Mouse (Mus musculus): ENCODE data around the gene Gm20388. TPM values are rescaled to one million over a fixed set of nuclear protein-coding genes. Genes with fewer than 3 reads are reported as not detected.
A peak's percentile ranks its signal among the peaks of the same experiment; 100 is the strongest.

The Gm20388 gene
- polyA plus RNA-seq, 1 experiment from 2014 or later: 8.3 TPM

DNA sequence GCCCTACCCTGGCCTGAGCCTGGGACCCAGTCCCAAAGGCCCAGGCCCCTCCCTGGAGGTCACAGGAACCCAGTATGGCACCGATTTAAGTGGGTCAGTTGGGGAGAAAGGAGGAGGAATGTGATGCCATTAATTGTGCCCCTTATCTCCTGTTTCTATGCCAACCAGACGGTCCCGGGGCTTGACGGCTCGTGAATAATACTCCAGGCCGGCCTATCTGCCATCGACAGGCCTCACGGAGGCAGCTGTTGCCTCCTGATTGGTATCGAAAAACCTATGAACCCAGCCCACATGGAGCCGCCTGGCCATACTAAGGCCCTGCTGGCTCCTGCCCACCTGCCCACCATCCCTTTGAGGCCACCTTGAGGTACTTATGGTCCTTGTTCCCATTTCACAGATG, 2376.3 kb downstream of the Gm20388 start:
- no peak for ATAC-seq (replicated peaks; ENCODE audit: low FRiP score, low TSS enrichment, low read depth)
- Histone ChIP-seq H3K27me3 (replicated peaks; ENCODE audit: control insufficient read depth, insufficient read depth, low read length) (peaks cover 28% of the 10 kb centered on the region), H3K9me3 (ENCODE audit: control insufficient read depth, low read length) (no peaks in the 10 kb centered on the region), H3K36me3 (ENCODE audit: control insufficient read depth, insufficient read depth, low read length) (no peaks in the 10 kb centered on the region), H3K4me2 (ENCODE audit: low read length) (no peak overlapping the region), H3K4me1 (replicated peaks; ENCODE audit: control insufficient read depth, insufficient read depth, low read length) (peaks cover 28% of the 10 kb centered on the region), H3K4me3 (ENCODE audit: low read depth, low read length) (no peak overlapping the region), H3K9ac (ENCODE audit: low read length) (no peak overlapping the region), H3K27ac (ENCODE audit: low read depth) (no peak overlapping the region)
- WGBS: 63% methylated on average over 10 of the region's 10 CpGs
- DNase-seq (ENCODE audit: low spot score): no peak

GRCm38 (mm10) chr8:122287742-122288141, 2377.1 kb downstream of the Gm20388 start:
- no peak overlapping the region for H3K4me2 ChIP-seq (ENCODE audit: low read length)
- peaks cover 28% of the 10 kb centered on the region for H3K4me1 ChIP-seq (replicated peaks; ENCODE audit: control insufficient read depth, insufficient read depth, low read length)
- no peak overlapping the region for H3K9ac ChIP-seq (ENCODE audit: low read length)
- H3K36me3 ChIP-seq (ENCODE audit: control insufficient read depth, insufficient read depth, low read length): no peaks in the 10 kb centered on the region
- no peak for DNase-seq (ENCODE audit: low spot score)
- H3K4me3 ChIP-seq (ENCODE audit: low read depth, low read length): no peak overlapping the region
- H3K27ac ChIP-seq (ENCODE audit: low read depth): no peak overlapping the region
- ATAC-seq (replicated peaks; ENCODE audit: low FRiP score, low TSS enrichment, low read depth): no peak
- no peaks in the 10 kb centered on the region for H3K9me3 ChIP-seq (ENCODE audit: control insufficient read depth, low read length)
- peaks cover 25% of the 10 kb centered on the region for H3K27me3 ChIP-seq (replicated peaks; ENCODE audit: control insufficient read depth, insufficient read depth, low read length)
- 76% methylated on average over 8 of the region's 8 CpGs for WGBS

DNA sequence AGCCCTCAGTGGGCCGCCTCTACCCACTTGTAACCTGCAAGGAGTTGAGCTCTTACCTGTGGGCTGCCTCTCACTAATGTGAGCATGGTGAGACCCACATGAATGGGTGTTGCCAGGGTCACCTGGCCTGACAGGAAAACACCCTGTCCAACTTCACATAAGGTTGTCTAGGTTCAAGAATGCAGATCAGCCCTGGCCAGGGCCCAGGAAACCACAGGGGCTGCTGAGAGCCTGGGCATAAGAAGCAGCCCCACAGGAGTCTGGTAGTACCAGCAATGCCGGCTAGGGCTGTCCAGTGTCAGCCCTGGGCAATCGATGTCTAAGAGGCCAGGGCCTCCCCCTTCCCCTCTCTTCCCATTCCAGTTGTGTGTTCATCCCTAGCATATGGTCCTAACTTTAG, 2377.7 kb downstream of the Gm20388 start:
- H3K4me1 ChIP-seq (replicated peaks; ENCODE audit: control insufficient read depth, insufficient read depth, low read length): peaks cover 27% of the 10 kb centered on the region
- ATAC-seq (replicated peaks; ENCODE audit: low FRiP score, low TSS enrichment, low read depth): no peak
- WGBS: 74% methylated on average over 3 of the region's 3 CpGs
- peaks cover 20% of the 10 kb centered on the region for H3K27me3 ChIP-seq (replicated peaks; ENCODE audit: control insufficient read depth, insufficient read depth, low read length)
- no peak overlapping the region for H3K4me2 ChIP-seq (ENCODE audit: low read length)
- no peaks in the 10 kb centered on the region for H3K9me3 ChIP-seq (ENCODE audit: control insufficient read depth, low read length)
- no peak for DNase-seq (ENCODE audit: low spot score)
- H3K27ac ChIP-seq (ENCODE audit: low read depth): no peak overlapping the region
- H3K4me3 ChIP-seq (ENCODE audit: low read depth, low read length): no peak overlapping the region
- H3K9ac ChIP-seq (ENCODE audit: low read length): no peak overlapping the region
- H3K36me3 ChIP-seq (ENCODE audit: control insufficient read depth, insufficient read depth, low read length): no peaks in the 10 kb centered on the region

DNA sequence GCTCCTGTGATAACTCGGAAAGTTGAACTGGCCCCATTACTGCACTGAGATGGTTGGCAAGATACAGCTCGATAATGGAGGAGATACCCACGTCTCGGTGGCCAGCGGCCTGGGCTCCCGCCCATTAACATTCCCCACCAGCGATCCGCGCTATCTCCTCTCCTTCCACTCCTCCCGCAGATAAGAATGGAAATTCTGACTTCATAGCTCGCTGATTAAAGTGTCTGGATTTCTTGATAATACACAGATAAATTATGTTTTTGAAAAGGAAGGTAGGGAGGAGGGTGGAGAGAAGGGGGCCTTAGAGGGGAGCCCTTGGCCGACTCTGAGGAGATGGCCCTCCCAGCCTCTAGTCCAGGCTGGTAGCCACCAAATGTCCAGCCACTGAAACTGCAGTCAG, 2380.4 kb downstream of the Gm20388 start:
- H3K36me3 ChIP-seq (ENCODE audit: control insufficient read depth, insufficient read depth, low read length): no peaks in the 10 kb centered on the region
- H3K9ac ChIP-seq (ENCODE audit: low read length): no peak overlapping the region
- H3K27ac ChIP-seq (ENCODE audit: low read depth): no peak overlapping the region
- DNase-seq (ENCODE audit: low spot score) (no peak), ATAC-seq (replicated peaks; ENCODE audit: low FRiP score, low TSS enrichment, low read depth) (no peak)
- no peak overlapping the region for H3K4me2 ChIP-seq (ENCODE audit: low read length)
- peaks cover 28% of the 10 kb centered on the region for H3K4me1 ChIP-seq (replicated peaks; ENCODE audit: control insufficient read depth, insufficient read depth, low read length)
- H3K4me3 ChIP-seq (ENCODE audit: low read depth, low read length): no peak overlapping the region
- 61% methylated on average over 12 of the region's 12 CpGs for WGBS
- H3K27me3 ChIP-seq (replicated peaks; ENCODE audit: control insufficient read depth, insufficient read depth, low read length): no peaks in the 10 kb centered on the region
- H3K9me3 ChIP-seq (ENCODE audit: control insufficient read depth, low read length): no peaks in the 10 kb centered on the region

DNA sequence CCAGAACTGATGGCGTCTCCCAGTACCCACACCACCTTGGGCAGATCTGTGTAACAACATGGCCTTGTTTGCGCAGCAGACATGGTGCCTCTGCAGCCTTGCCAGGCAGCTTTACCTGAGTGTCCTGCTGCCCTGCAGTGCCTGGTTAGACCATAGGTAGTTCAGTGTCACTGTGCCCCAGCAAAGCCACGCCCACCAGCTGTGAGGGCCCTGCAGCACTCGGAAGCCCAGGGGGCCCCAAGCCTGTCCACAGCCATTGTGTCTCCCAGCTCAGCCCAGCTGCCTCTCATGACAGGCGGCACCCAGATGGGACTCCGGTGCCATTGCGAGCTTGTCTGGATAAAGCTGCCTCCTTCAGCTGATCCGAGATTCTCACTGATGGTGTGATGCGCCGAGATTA, 2380.9 kb downstream of the Gm20388 start:
- WGBS: 64% methylated on average over 10 of the region's 10 CpGs
- H3K36me3 ChIP-seq (ENCODE audit: control insufficient read depth, insufficient read depth, low read length): no peaks in the 10 kb centered on the region

DNA sequence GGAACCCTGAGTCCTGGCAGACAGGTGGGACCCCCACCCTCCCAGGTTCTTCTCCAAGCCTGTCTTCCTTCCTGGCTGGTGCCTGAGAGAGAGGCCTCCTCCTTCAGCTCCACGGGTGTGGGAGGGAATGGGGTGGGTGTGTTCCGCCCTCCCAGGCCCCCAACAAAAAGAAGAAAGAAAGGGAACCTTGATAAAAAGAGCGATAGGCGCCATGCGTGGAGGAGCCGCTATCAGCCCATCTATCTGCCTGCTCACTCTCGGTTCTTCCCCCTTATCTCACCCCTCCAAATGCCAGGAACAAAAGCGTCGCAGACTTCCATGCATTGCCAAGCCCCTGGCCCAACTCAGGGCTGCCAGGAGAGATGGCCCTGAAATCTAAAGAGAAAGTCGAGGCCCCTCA, 2382.8 kb downstream of the Gm20388 start:
- Histone ChIP-seq H3K4me2 (ENCODE audit: low read length) (no peak overlapping the region), H3K4me1 (replicated peaks; ENCODE audit: control insufficient read depth, insufficient read depth, low read length) (peaks cover 50% of the 10 kb centered on the region)

More for the DNA sequence above, 2380.9 kb downstream of the Gm20388 start:
- H3K27ac ChIP-seq (ENCODE audit: low read depth): no peak overlapping the region
- no peak for DNase-seq (ENCODE audit: low spot score)
- H3K4me2 ChIP-seq (ENCODE audit: low read length): no peak overlapping the region
- H3K9ac ChIP-seq (ENCODE audit: low read length): no peak overlapping the region
- no peaks in the 10 kb centered on the region for H3K9me3 ChIP-seq (ENCODE audit: control insufficient read depth, low read length)
- ATAC-seq (replicated peaks; ENCODE audit: low FRiP score, low TSS enrichment, low read depth): no peak
- peaks cover 33% of the 10 kb centered on the region for H3K4me1 ChIP-seq (replicated peaks; ENCODE audit: control insufficient read depth, insufficient read depth, low read length)
- no peaks in the 10 kb centered on the region for H3K27me3 ChIP-seq (replicated peaks; ENCODE audit: control insufficient read depth, insufficient read depth, low read length)
- no peak overlapping the region for H3K4me3 ChIP-seq (ENCODE audit: low read depth, low read length)

GRCm38 (mm10) chr8:122294273-122294683, 2383.6 kb downstream of the Gm20388 start:
- ATAC-seq (replicated peaks; ENCODE audit: low FRiP score, low TSS enrichment, low read depth): peak; percentile 88
- no peak overlapping the region for H3K4me3 ChIP-seq (ENCODE audit: low read depth, low read length)
- H3K9ac ChIP-seq (ENCODE audit: low read length): no peak overlapping the region
- 1% methylated on average over 7 of the region's 7 CpGs for WGBS
- H3K36me3 ChIP-seq (ENCODE audit: control insufficient read depth, insufficient read depth, low read length): no peaks in the 10 kb centered on the region
- H3K4me2 ChIP-seq (ENCODE audit: low read length): 0 out of 2 replicates have a peak overlapping the region, but pooled peaks have one; percentile 9
- no peaks in the 10 kb centered on the region for H3K27me3 ChIP-seq (replicated peaks; ENCODE audit: control insufficient read depth, insufficient read depth, low read length)
- peaks cover 50% of the 10 kb centered on the region for H3K4me1 ChIP-seq (replicated peaks; ENCODE audit: control insufficient read depth, insufficient read depth, low read length)
- no peaks in the 10 kb centered on the region for H3K9me3 ChIP-seq (ENCODE audit: control insufficient read depth, low read length)
- no peak overlapping the region for H3K27ac ChIP-seq (ENCODE audit: low read depth)
- DNase-seq (ENCODE audit: low spot score): peak; percentile 74

More for the DNA sequence above, 2382.8 kb downstream of the Gm20388 start:
- no peak overlapping the region for H3K4me3 ChIP-seq (ENCODE audit: low read depth, low read length)
- no peak overlapping the region for H3K27ac ChIP-seq (ENCODE audit: low read depth)
- WGBS: 53% methylated on average over 10 of the region's 10 CpGs
- ATAC-seq (replicated peaks; ENCODE audit: low FRiP score, low TSS enrichment, low read depth) (no peak), DNase-seq (ENCODE audit: low spot score) (no peak)
- no peak overlapping the region for H3K9ac ChIP-seq (ENCODE audit: low read length)
- H3K27me3 ChIP-seq (replicated peaks; ENCODE audit: control insufficient read depth, insufficient read depth, low read length): no peaks in the 10 kb centered on the region
- H3K9me3 ChIP-seq (ENCODE audit: control insufficient read depth, low read length): no peaks in the 10 kb centered on the region
- no peaks in the 10 kb centered on the region for H3K36me3 ChIP-seq (ENCODE audit: control insufficient read depth, insufficient read depth, low read length)

DNA sequence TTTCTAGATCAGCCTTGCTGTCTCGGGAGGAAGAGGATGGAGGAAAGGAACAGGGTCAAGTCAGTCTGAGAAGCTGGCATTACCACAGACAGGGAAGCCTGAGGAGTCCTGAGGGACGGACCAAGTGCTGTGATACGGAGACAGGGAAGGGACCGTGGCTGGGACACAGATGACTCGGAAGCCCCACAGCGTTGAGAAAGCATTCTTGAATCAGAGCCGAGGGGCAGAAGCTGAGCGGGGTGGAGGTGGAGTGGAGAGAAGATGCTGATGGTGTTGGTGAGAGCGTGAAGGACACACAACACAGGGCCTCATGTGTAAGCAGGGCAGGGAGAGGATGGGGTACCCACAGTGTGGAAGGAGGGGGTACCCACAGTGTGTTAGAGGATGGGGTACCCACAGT, 2384.7 kb downstream of the Gm20388 start:
- no peak overlapping the region for H3K9ac ChIP-seq (ENCODE audit: low read length)
- peaks cover 43% of the 10 kb centered on the region for H3K4me1 ChIP-seq (replicated peaks; ENCODE audit: control insufficient read depth, insufficient read depth, low read length)
- H3K4me3 ChIP-seq (ENCODE audit: low read depth, low read length): no peak overlapping the region
- DNase-seq (ENCODE audit: low spot score) (no peak), ATAC-seq (replicated peaks; ENCODE audit: low FRiP score, low TSS enrichment, low read depth) (no peak)
- H3K36me3 ChIP-seq (ENCODE audit: control insufficient read depth, insufficient read depth, low read length): no peaks in the 10 kb centered on the region
- no peak overlapping the region for H3K4me2 ChIP-seq (ENCODE audit: low read length)
- H3K27me3 ChIP-seq (replicated peaks; ENCODE audit: control insufficient read depth, insufficient read depth, low read length): no peaks in the 10 kb centered on the region
- 70% methylated on average over 9 of the region's 9 CpGs for WGBS
- H3K27ac ChIP-seq (ENCODE audit: low read depth): no peak overlapping the region
- no peaks in the 10 kb centered on the region for H3K9me3 ChIP-seq (ENCODE audit: control insufficient read depth, low read length)

GRCm38 (mm10) chr8:122296173-122297001, 2385.7 kb downstream of the Gm20388 start:
- no peaks in the 10 kb centered on the region for H3K9me3 ChIP-seq (ENCODE audit: control insufficient read depth, low read length)
- DNase-seq (ENCODE audit: low spot score): no peak
- H3K27me3 ChIP-seq (replicated peaks; ENCODE audit: control insufficient read depth, insufficient read depth, low read length): no peaks in the 10 kb centered on the region
- H3K4me3 ChIP-seq (ENCODE audit: low read depth, low read length): no peak overlapping the region
- H3K36me3 ChIP-seq (ENCODE audit: control insufficient read depth, insufficient read depth, low read length): no peaks in the 10 kb centered on the region
- 0 out of 2 replicates have a peak overlapping the region, but pooled peaks have one; percentile 6 for H3K9ac ChIP-seq (ENCODE audit: low read length)
- peak overlapping the region; percentile 64; the same call in 1 of the 2 replicates for H3K27ac ChIP-seq (ENCODE audit: low read depth)
- no peak for ATAC-seq (replicated peaks; ENCODE audit: low FRiP score, low TSS enrichment, low read depth)
- peaks cover 43% of the 10 kb centered on the region for H3K4me1 ChIP-seq (replicated peaks; ENCODE audit: control insufficient read depth, insufficient read depth, low read length)
- no peak overlapping the region for H3K4me2 ChIP-seq (ENCODE audit: low read length)
- 35% methylated on average over 24 of the region's 24 CpGs for WGBS
